Mouse (Mus musculus) heart, embryonic 13.5 days (tissue): ENCODE data around the gene Fam136a. TPM values are rescaled to one million over a fixed set of nuclear protein-coding genes. Genes with fewer than 3 reads are reported as not detected.

Source experiments
- polyA plus RNA-seq: library from polyadenylated mRNA; unstranded; fragments of >200 nt; fragmentation: Nextera tagmentation; extraction: Ambion mirVana; gene quantifications from 2 replicates; pipeline ENCODE4 v1.2.1, GENCODE M21; 2015

Fam136a gene
- polyA plus RNA-seq, 1 experiment from 2014 or later: 93.8 TPM

Other genes with a start within 250 kb of the Fam136a start
- 3.1 and 3.2 TPM in 2 replicates for gene Tgfa, start 170.4 kb upstream of the Fam136a start, polyA plus RNA-seq
- 315 and 377 TPM in 2 replicates for gene Snrpg, start 5.7 kb downstream of the Fam136a start, polyA plus RNA-seq
- gene Pcyox1, start 31.5 kb downstream of the Fam136a start, polyA plus RNA-seq: 51.2 and 52.0 TPM in 2 replicates
- 120 and 125 TPM in 2 replicates for gene Tia1, start 38.6 kb downstream of the Fam136a start, polyA plus RNA-seq
- 0.60 TPM in 1 of 2 replicates, not detected in the other for gene Gm44790, start 61.0 kb downstream of the Fam136a start, polyA plus RNA-seq
- gene C87436, start 72.7 kb downstream of the Fam136a start, polyA plus RNA-seq: 16.8 and 20.0 TPM in 2 replicates
- gene Pcbp1, start 160.7 kb downstream of the Fam136a start, polyA plus RNA-seq: 218 and 286 TPM in 2 replicates